Mouse (Mus musculus) ES-E14 (cell line): ENCODE measurements around the gene Cacna1g.

Source experiments
- CHD2 ChIP-seq: IDR thresholded peaks from 2 replicates; pipeline ENCODE4 v1.6.1; 2014; ENCODE audit warnings: mild to moderate bottlenecking, low read depth, low read length, inconsistent platforms
- ZNF384 ChIP-seq: IDR thresholded peaks from 2 replicates; pipeline ENCODE4 v1.6.1; 2012; ENCODE audit warnings: low read depth, low read length, inconsistent platforms

- TF ChIP-seq CHD2 (no peak), ZNF384 (no peak)
Measured at GRCm38 (mm10) chr11:94369981-94370380, 104.0 kb downstream of the Cacna1g start.
